Mouse (Mus musculus) kidney, adult 18-20 months (tissue): ENCODE data around the gene Snx8.

ENCODE experiments used
- DNase-seq: peaks from one replicate; pipeline ENCODE4 v3.0.0; 2021

Gene Snx8

DNA sequence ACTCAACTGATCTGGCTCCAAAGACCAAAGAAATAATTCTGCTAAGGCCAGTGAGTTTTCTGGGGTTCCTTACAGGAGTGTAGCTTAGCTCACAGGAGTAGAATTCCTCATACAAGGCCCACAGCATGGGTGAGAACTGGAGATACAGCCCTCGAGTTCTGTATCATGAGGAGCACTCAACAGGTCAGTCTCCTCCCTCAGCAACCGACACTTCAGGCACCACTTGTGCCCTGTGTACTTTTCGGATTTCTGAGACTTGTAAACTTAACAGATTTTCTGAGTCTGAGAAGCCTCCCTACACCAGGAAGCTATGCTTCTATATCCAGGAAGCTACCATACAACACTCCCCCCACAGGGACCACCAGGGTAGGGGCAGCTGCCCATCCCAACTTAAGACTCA is 49.2 kb downstream of the Snx8 start:
- no peak for DNase-seq

DNA sequence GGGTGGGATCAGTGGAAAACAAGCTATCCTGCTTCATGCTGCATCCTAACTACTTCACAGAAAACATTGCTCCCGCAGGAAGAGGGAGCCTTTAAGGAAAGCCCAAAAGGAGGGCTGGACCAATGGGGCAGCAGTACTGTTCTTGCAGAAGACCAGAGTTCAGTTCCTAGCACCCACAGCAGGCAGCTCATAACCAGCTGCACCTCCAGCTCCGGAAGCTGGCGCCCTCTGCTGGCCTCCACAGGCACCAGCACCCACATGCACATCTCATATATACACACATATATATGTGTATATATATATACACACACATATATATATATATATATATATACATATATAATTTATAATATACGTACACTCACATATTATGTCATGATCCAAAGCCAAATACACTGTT is 50.3 kb downstream of the Snx8 start:
- no peak for DNase-seq

DNA sequence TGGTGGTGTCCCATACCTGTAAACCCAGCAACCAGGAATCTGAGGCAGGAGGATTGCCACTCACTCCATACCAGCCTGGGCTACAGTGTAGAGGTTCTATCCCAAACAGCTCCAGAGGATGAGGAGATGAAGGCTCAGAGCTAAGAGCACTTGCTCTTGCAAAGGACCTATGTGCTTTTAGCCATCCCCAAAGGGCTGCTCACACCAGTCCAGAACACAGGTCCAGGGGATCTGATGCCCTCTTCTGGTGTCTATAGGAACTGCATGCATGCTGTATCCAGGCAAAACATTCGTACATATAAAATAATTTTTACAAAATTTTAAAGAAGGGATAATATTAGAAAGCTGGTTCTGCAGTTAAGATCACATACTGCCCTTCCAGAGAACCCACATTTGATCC is 52.4 kb downstream of the Snx8 start:
- no peak for DNase-seq

GRCm38 (mm10) chr5:140333631-140334030 is 55.4 kb downstream of the Snx8 start:
- DNase-seq = no peak

DNA sequence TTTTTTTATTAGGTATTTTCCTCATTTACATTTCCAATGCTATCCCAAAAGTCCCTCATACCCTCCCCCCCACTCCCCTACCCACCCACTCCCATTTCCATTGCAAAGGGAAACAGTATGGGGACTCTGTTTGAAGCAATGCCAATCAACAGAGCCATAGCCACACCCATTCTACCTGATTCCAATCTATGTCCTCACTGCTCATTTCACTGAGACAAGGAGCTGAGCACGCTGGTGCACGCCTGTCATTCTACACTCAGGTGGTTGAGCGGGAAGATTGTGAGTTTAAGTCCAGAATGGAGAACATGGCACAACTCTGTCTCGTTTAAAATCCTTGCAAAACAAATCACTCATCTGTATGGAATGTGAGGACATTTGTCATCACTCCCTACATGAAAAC is 56.5 kb downstream of the Snx8 start:
- DNase-seq = no peak

- peak; percentile 89 for DNase-seq
Observed at GRCm38 (mm10) chr5:140331615-140332512, 57.2 kb downstream of the Snx8 start, which contains the start of gene Mrm2. TSS of gene Mrm2 (minus strand) at chr5:140331898.

DNA sequence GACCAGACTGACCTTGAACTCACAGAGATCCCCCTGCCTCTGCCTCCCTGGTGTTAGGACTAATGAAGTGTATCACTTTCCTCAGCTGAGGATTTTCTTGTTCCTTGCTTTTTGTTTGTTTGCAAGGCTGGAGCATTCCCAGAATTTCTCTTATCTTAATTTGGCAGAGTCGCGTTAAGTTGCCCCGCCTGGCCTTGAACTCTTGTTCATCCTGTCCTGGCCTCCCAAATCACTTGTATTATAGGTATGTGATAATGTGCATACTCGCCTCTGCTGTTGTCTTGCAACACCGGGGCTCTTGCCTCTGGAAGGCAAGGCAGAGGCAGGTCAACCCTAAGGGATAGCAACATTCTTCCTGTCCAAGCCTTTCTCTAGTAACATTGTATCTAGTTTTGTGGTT is 65.0 kb downstream of the Snx8 start:
- DNase-seq = no peak

DNA sequence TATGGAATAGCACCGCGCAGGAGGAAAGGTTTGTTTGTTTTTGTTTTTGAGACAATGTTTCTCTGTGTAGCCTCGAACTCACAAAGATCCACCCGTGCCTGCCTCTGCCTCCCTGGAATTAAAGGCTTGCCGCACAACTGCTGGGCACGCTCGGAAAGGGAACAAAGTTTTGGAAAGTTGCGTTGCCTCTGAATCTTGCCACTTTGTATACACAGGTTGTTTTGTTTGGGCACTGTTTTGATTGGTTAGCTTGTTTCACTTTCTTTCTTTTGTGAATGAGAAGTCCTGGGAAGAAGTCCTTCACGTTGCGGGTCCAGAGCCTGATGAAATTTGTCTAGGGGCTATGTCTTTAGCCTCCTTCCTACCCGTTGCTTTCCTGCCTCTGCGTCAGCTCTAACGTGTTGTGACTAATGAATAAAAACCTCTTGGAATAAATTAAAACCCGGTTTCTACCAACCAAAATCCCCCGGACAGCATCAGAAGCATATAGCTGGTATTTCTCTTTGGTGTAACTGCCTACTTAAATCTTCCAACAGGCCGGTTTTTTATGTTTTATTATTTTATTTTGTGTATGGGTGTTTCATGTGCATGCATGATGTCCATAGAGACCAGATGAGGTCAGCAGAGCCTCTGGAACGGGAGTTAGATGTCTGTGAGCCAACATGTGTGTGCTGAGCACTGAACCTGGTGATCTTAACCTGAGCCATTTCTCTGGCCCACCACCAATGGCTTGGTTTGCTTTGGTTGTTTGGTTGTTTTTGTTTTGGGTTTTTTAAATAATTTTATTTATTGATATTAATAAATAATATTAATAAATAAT is 67.1 kb downstream of the Snx8 start:
- no peak for DNase-seq

- peak; percentile 95 for DNase-seq
Observed at GRCm38 (mm10) chr5:140321042-140321755, 67.9 kb downstream of the Snx8 start, which contains the start of the genes Mad1l1 and Nudt1. TSS of gene Mad1l1 (minus strand) at chr5:140321552. TSS of gene Nudt1 (plus strand) at chr5:140321656.

DNA sequence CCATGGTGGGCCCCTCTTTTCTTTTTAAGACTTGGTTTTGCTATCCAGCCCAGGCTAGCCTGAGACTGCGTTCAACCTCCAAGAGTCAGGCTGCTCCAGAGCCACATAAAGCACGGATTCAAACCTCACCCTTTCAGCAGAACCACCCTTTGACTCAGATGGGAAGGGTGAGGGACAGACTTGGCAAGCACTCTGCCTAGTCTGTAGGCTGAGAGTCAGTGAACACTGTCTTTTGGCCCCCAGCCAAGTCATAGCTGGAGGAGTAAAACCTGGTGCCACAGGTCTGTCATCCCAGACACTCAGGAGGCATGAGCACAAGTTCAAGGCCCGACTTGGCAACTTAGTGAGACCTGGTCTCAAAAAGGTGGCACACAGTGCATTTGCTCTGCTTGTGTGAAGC is 72.3 kb downstream of the Snx8 start:
- DNase-seq = no peak

DNA sequence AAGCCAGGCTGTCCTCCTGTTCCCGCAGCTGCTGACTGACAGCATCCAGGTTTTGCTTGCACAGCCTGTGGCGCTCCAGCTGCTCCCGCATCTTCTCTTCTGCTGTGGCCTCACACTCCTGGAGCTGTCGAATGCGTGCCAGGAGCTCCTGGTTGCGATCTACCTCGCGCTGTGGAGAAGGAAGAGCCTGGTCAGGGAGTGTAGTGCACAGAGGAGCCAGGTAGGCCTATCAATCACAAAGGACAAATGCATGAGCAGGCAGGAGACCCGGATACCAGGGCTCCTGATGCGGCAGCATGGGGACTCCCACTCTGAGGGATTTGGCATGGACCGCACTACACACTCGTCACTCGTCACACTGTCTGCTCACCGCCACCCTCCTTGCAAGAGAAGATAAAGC is 81.5 kb downstream of the Snx8 start:
- DNase-seq = no peak

DNA sequence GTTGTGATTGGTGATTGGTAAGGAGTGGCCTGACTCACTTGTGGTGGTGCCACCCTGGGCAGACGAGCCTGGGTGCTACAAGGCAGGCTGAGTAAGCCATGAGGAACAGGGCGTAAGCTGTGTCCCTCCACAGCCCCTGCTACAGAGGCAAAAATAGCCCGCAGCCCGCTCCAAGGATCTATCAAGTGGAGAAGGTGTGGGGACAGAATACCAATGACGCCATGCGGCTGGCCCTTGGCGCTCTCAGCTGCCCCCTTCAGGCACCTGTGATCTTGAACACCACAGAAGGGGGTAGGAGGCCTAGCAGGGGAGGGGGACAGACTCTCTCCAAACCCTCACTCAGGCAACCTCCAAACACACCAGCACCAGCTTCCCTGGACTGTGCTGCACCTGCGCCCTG is 83.0 kb downstream of the Snx8 start:
- no peak for DNase-seq

- DNase-seq = no peak
Observed at GRCm38 (mm10) chr5:140298291-140298690, 90.8 kb downstream of the Snx8 start.

DNA sequence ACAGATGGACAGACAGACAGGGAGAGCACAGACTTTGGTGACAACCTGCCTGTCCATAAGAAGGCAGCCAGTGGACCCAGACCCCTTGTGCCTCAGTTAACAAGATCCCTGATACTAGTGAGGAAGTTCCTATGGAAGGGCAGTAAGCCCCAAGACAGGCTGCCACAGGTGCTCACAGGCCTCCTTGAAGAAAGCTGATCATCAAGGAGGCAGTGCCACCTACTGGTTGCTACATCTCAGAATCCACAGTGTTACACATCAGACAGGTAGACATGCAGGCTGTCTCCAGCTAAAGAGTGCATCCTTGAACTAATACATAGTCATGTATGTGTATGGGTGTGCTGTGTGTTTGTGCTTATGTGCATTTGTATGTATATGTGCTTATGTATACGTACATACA is 96.9 kb downstream of the Snx8 start:
- DNase-seq = peak; percentile 68
